Mouse (Mus musculus): ENCODE results near the gene Serp1. TPM values are rescaled to one million over a fixed set of nuclear protein-coding genes. Genes with fewer than 3 reads are reported as not detected.
A peak's percentile ranks its signal among the peaks of the same experiment; 100 is the strongest.

Gene Serp1
- polyA plus RNA-seq, 1 experiment, result 131 TPM

DNA sequence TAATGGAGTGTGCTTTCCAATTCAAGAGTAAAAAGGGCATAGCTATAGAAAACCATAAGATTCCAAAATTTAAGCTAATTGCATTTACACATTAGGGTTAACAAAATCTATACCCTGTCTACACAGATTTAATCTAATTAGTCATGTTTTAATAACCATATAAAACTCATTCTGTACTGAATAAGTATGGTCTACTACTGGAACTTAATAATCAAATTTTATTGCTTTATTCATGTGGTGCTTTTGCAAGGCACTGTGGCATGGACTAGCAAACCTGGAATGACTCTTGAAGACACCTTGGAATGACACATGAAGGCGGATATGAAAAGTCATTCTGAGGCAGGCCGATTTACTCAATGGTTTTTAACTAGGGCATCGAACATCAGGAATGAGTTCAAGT lies 2.3 kb downstream of the Serp1 start:
- Histone ChIP-seq H3K27ac (ENCODE audit: insufficient read depth, low read length) (no peak overlapping the region), H3K4me3 (ENCODE audit: insufficient read depth, low read length) (0 out of 2 replicates have a peak overlapping the region, but pooled peaks have one; percentile 34), H3K4me1 (ENCODE audit: control insufficient read depth, insufficient read depth, low read length) (no peaks in the 10 kb centered on the region; the same call in 1 of the 2 replicates)
- TF ChIP-seq POLR2A (IDR thresholded peaks at IDR 0.05; ENCODE audit: low read depth, low read length) (no peak), CTCF (IDR thresholded peaks at IDR 0.05; ENCODE audit: borderline replicate concordance, insufficient read depth, low read length) (no peak)

DNA sequence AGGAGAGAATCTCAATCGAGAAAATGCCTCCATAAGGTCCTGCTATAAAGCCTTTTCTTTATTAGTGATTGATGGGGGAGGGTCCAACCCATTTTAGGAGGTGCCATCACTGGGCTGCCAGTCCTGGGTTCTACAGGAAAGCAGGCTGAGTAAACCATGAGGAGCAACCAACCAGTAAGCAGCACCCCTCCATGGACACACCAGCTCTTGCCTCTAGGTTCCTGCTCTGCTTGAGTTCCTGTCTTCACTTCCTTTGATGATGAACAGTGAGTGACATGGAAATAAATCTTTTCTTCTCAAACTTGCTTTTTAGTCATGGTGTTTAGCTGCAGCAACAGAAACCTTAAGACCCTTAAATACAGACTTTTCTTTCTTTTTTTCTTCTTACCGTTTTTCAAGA lies 4.3 kb downstream of the Serp1 start:
- no peak for TF ChIP-seq CTCF (IDR thresholded peaks at IDR 0.05; ENCODE audit: borderline replicate concordance, insufficient read depth, low read length)
- no peak for TF ChIP-seq POLR2A (IDR thresholded peaks at IDR 0.05; ENCODE audit: low read depth, low read length)
- no peak overlapping the region for H3K4me3 ChIP-seq (ENCODE audit: insufficient read depth, low read length)
- no peaks in the 10 kb centered on the region; the same call in 1 of the 2 replicates for H3K4me1 ChIP-seq (ENCODE audit: control insufficient read depth, insufficient read depth, low read length)
- no peak overlapping the region for H3K27ac ChIP-seq (ENCODE audit: insufficient read depth, low read length)

DNA sequence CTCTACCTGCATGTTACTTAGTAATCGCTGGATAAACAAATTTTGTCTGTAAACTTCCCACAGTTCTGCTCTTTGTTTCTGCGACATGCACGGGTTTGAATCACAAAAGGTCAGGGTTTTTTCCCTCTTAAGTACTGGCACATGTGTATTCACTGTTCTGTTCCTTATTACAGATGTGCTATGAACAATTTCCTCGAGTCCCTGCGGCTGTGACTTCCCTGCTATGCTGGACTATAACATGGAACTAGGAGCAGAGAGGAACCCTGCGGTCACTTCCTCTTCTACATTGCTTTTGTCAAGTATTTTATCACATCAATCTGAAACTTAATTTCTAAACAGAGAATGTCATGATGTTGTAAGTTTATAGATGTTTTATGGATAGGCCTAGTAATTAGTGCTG lies 5.4 kb downstream of the Serp1 start:
- TF ChIP-seq POLR2A (IDR thresholded peaks at IDR 0.05; ENCODE audit: low read depth, low read length) (no peak), CTCF (IDR thresholded peaks at IDR 0.05; ENCODE audit: borderline replicate concordance, insufficient read depth, low read length) (no peak)
- H3K27ac ChIP-seq (ENCODE audit: insufficient read depth, low read length), result no peak overlapping the region
- no peak overlapping the region for H3K4me3 ChIP-seq (ENCODE audit: insufficient read depth, low read length)
- H3K4me1 ChIP-seq (ENCODE audit: control insufficient read depth, insufficient read depth, low read length), result no peaks in the 10 kb centered on the region; the same call in 1 of the 2 replicates

DNA sequence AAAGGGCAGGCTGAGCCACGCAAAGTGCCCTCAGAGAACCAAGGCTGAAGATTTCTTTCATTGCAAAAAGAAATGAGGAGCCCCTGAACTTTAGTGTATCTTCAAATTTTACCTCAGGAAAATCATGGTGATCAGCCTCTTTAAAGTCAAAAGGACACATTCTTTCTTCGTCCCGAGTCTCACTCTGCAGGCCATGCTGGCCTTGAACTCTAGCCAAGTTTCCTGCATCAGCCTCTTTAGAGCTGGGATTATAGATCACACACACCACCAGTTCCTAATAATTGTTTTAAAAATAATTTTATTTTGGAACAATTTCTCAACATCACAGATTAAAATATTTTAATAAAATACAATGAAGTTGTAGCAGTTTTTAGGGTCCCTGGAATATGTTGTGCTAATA lies 6.2 kb downstream of the Serp1 start:
- no peaks in the 10 kb centered on the region; the same call in 1 of the 2 replicates for H3K4me1 ChIP-seq (ENCODE audit: control insufficient read depth, insufficient read depth, low read length)
- H3K27ac ChIP-seq (ENCODE audit: insufficient read depth, low read length), result no peak overlapping the region
- TF ChIP-seq CTCF (IDR thresholded peaks at IDR 0.05; ENCODE audit: borderline replicate concordance, insufficient read depth, low read length) (no peak), POLR2A (IDR thresholded peaks at IDR 0.05; ENCODE audit: low read depth, low read length) (no peak)
- no peak overlapping the region for H3K4me3 ChIP-seq (ENCODE audit: insufficient read depth, low read length)

DNA sequence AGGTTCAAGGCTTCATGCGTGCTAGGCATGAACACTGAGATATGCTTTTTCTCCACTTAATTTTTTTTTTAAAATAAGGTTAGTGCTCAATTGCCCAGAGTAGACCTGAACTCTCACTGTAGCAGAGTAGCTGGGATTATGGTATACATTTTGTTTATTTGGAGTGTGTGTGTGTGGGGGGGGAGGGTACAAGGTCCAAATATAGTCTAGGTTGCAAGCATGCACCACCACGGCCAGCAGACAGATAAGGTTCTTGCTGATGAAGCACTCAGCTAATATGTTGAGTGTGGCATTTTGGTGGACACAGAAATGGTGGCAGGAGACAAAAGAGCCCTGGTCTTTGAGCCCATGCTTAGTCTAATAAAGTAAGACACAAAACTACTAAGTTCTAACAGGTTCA lies 6.7 kb downstream of the Serp1 start:
- Histone ChIP-seq H3K27ac (ENCODE audit: insufficient read depth, low read length) (no peak overlapping the region), H3K4me3 (ENCODE audit: insufficient read depth, low read length) (no peak overlapping the region), H3K4me1 (ENCODE audit: control insufficient read depth, insufficient read depth, low read length) (no peaks in the 10 kb centered on the region; the same call in 1 of the 2 replicates)
- TF ChIP-seq POLR2A (IDR thresholded peaks at IDR 0.05; ENCODE audit: low read depth, low read length) (no peak), CTCF (IDR thresholded peaks at IDR 0.05; ENCODE audit: borderline replicate concordance, insufficient read depth, low read length) (no peak)

DNA sequence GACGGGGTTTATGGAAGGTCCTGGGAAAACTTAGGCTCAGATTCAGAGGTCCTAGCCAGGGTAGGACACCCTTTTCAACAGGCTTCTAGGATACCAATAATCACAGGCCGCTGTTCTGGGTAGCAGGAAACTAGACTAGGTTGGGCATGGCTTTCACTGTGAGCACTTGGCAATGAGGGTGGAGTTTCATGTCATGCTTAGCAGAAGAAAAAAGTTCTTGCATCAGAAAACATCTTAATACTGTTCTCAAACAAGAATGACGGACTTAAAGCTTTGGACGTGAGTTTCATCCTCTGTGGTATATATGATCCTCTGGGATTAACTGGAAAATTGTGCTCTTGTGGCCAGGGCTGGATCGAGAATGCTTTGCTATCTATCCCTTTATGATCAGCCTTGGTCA lies 7.9 kb downstream of the Serp1 start:
- no peak overlapping the region for H3K27ac ChIP-seq (ENCODE audit: insufficient read depth, low read length)
- H3K4me1 ChIP-seq (ENCODE audit: control insufficient read depth, insufficient read depth, low read length), result no peaks in the 10 kb centered on the region
- no peak overlapping the region for H3K4me3 ChIP-seq (ENCODE audit: insufficient read depth, low read length)
- no peak for TF ChIP-seq CTCF (IDR thresholded peaks at IDR 0.05; ENCODE audit: borderline replicate concordance, insufficient read depth, low read length)
- TF ChIP-seq POLR2A (IDR thresholded peaks at IDR 0.05; ENCODE audit: low read depth, low read length), result no peak

DNA sequence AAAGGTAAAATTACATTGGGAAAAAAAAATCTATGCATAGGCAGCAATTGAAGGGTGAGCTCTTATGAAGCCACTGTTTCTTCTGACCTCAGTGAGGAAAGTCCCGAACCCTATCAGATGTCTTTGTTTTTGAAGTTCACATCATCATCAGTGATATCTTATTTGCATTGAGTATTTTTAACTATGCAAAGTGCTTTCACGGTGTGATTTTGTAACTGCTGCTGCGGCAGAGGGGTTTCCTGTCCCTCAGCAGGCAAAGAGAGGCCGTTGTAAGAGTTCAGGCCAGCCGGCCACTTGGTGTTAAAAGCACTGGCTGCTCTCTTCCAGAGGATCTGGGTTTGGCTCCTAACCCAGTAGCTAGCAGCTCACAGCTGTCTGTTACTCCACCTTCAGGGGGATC lies 8.4 kb downstream of the Serp1 start:
- TF ChIP-seq CTCF (IDR thresholded peaks at IDR 0.05; ENCODE audit: borderline replicate concordance, insufficient read depth, low read length) (no peak), POLR2A (IDR thresholded peaks at IDR 0.05; ENCODE audit: low read depth, low read length) (no peak)
- no peak overlapping the region for H3K27ac ChIP-seq (ENCODE audit: insufficient read depth, low read length)
- no peaks in the 10 kb centered on the region for H3K4me1 ChIP-seq (ENCODE audit: control insufficient read depth, insufficient read depth, low read length)
- H3K4me3 ChIP-seq (ENCODE audit: insufficient read depth, low read length), result no peak overlapping the region

DNA sequence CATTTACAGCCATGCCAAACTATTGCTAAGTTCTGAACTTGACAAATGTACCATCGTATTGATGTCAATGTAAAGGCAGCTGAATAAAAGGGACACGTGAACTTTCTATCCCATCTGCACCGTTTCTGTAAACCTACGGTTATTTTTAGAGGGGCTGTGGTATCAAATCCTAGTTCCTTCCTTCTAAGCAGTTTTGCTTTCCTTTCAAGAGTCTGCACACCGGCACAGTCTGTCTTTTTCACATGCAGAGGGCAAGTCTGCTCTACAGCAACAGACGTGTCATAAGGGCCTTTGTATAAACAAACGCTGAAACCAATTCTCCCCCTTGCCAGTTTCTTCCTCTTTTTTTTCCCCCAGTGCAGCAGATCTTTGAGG lies 9.1 kb downstream of the Serp1 start:
- Histone ChIP-seq H3K4me3 (ENCODE audit: insufficient read depth, low read length) (no peak overlapping the region), H3K27ac (ENCODE audit: insufficient read depth, low read length) (no peak overlapping the region), H3K4me1 (ENCODE audit: control insufficient read depth, insufficient read depth, low read length) (no peaks in the 10 kb centered on the region)
- TF ChIP-seq POLR2A (IDR thresholded peaks at IDR 0.05; ENCODE audit: low read depth, low read length) (no peak), CTCF (IDR thresholded peaks at IDR 0.05; ENCODE audit: borderline replicate concordance, insufficient read depth, low read length) (no peak)

DNA sequence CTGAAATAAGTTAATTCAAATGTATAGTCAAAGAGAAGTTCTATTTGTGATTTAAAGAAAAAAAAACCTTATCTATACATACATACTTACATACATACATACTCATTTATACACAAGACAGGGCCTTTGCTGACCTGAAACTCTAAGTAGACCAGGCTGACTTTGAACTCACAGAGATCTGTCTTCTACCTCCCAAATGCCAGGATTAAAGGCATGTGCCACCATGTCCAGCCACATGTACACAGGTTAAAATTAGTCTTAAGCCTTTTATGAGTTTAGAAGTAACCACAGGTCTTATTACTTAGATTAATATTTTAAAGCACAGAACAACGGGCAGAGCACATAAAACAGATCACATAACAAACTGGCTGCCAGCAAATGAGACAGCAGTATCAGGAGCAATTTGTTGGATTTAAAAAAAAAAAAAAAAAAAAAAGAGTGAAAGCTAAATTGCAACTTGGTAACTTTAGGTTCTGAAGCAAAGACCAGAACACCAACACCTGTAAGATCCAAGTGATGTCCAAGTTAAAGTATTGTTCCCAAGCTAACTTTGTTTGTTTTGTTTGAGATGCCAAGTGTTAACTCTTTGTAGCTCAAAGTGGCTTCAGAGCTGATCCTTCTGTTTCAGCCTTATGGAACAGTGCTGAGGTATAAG lies 9.6 kb downstream of the Serp1 start:
- TF ChIP-seq CTCF (IDR thresholded peaks at IDR 0.05; ENCODE audit: borderline replicate concordance, insufficient read depth, low read length) (no peak), POLR2A (IDR thresholded peaks at IDR 0.05; ENCODE audit: low read depth, low read length) (no peak)
- Histone ChIP-seq H3K27ac (ENCODE audit: insufficient read depth, low read length) (no peak overlapping the region), H3K4me3 (ENCODE audit: insufficient read depth, low read length) (no peak overlapping the region), H3K4me1 (ENCODE audit: control insufficient read depth, insufficient read depth, low read length) (no peaks in the 10 kb centered on the region)

DNA sequence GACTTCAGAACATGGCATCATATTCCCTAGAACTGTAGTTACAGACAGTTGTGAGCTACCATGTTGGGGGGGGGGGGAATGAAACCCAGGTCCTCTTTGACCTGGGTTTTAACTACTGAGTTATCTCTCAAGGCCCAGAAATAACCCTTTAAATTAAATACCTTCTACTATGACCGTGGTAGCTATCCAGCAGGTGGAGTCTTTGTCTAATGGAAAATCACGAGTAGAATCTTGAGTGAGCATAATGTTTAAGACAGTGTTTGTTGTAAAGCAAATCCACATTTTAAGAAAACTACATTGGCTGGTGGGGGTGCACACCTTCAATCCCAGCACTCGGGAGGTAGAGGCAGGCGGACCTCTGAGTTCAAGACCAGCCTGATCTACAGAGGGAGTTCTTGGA lies 12.2 kb downstream of the Serp1 start:
- H3K4me3 ChIP-seq (ENCODE audit: insufficient read depth, low read length), result no peak overlapping the region
- H3K4me1 ChIP-seq (ENCODE audit: control insufficient read depth, insufficient read depth, low read length), result no peaks in the 10 kb centered on the region
- H3K27ac ChIP-seq (ENCODE audit: insufficient read depth, low read length), result no peak overlapping the region
- TF ChIP-seq CTCF (IDR thresholded peaks at IDR 0.05; ENCODE audit: borderline replicate concordance, insufficient read depth, low read length) (no peak), POLR2A (IDR thresholded peaks at IDR 0.05; ENCODE audit: low read depth, low read length) (no peak)

All from embryonic fibroblast, embryonic 13.5 days (primary cell).